Mouse (Mus musculus) myocyte (in vitro differentiated cells): ENCODE data around the gene Gm2244.
"Not testable (repeated sequence)": the region's sequence is repeated elsewhere in the genome, so short reads cannot be mapped to it uniquely, and the experiment has no call there.

Experiments used
- CEBPB ChIP-seq: IDR thresholded peaks from 2 replicates; pipeline ENCODE4 v1.6.1; 2011; ENCODE audit warnings: mild to moderate bottlenecking, moderate library complexity; ENCODE audit not compliant: poor library complexity, insufficient read depth, severe bottlenecking
- E2F4 ChIP-seq: IDR thresholded peaks from one replicate; pipeline ENCODE4 v1.6.1; 2011; ENCODE audit warnings: mild to moderate bottlenecking, control low read depth, moderate library complexity; ENCODE audit not compliant: insufficient read depth
- MAX ChIP-seq: IDR thresholded peaks from one replicate; pipeline ENCODE4 v1.6.1; 2011; ENCODE audit warnings: low read depth, mild to moderate bottlenecking, control low read depth
- POLR2A ChIP-seq: IDR thresholded peaks from one replicate; pipeline ENCODE4 v1.6.1; 2011; ENCODE audit warnings: low read depth, mild to moderate bottlenecking, control low read depth, moderate library complexity; ENCODE audit not compliant: insufficient read length
- POLR2AphosphoS2 ChIP-seq: IDR thresholded peaks from one replicate; pipeline ENCODE4 v1.6.1; 2011; ENCODE audit warnings: low read depth, control low read depth; ENCODE audit not compliant: insufficient read length
- REST ChIP-seq: IDR thresholded peaks from one replicate; pipeline ENCODE4 v1.6.1; 2011; ENCODE audit warnings: mild to moderate bottlenecking, control low read depth, moderate library complexity; ENCODE audit not compliant: insufficient read depth, insufficient read length
- TCF12 ChIP-seq: IDR thresholded peaks from one replicate; pipeline ENCODE4 v1.6.1; 2011; ENCODE audit warnings: mild to moderate bottlenecking, control low read depth; ENCODE audit not compliant: poor library complexity, insufficient read depth, severe bottlenecking
- USF1 ChIP-seq: IDR thresholded peaks from one replicate; pipeline ENCODE4 v1.6.1; 2011; ENCODE audit warnings: low read depth, mild to moderate bottlenecking, control low read depth, moderate library complexity

DNA sequence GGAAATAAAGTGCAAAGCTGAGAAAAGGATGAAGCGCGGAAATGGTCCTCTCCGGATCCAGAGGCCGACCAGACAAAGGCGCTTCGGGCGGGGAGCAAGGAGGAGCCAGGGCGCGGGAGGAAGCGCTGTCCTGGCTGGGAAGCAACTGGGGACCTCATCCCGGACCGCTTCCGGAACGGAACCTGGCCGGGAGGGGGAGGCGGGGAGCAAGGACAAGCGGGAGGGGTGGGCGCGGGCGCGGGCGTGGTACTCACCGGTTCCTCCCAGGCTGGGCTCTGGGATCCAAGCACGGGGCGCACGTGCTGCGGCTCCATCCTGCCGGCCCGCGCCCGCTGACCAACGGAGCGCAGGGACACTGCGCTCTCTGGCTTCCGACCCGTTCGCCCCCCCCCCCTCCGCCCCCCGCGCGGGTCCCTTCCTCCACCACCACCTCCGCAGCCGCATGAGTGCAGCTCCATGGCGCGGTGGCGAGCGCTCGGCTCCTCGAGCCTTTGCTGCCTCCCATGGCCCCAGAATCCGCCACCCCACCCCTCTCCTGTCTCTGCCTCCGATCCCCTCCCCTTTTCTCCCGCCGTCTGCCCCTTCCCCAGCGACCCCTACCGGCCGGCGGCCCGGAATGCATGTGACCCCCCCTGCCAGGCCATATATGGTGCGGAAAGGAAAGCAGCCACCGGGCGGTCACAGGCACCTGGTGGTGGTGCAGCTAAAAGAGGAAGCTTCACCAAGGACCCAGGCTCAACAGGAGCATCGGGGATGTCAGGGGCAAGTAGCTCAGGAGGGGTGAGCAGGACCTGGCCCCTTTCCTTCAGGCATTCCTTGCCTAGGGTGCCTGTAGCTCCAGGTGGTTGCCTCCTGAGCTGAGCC lies 35.3 kb upstream of the Gm2244 start, which contains the start of gene Gm2237:
- not testable (repeated sequence) for TF ChIP-seq POLR2A, E2F4, USF1, TCF12, CEBPB, MAX, REST, POLR2AphosphoS2
